Mouse (Mus musculus): ENCODE measurements at regions not wholly inside any gene's neighbourhood (a gene's known extent, or its start where the extent isn't known, plus 50 kb on each side); places are given as distances from the start of the nearest gene placed in this dataset.
A peak's percentile ranks its signal among the peaks of the same experiment; 100 is the strongest.

GRCm38 (mm10) chr9:115558131-115558530, 247.9 kb upstream of the Stt3b start:
- no peak for DNase-seq

DNA sequence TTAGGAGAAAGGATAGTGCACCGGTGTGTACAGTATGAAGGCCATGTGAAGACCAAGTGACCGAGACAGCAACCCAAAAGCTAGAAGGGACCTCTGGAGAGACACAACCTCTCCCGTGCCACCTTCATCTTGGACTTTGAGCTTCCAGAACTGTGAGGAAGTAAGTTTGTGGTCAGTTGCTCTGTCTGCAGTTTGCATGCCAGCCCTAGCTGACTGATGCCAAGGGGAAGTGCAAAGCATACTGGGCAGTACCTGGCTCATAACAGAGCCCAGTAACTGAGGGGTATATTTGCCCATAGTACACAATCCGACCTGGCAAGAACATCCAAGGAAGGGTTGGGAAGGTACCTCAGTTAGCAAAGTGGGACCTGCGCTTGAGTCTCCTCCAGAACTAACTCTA, 249.3 kb upstream of the Stt3b start:
- DNase-seq: no peak

GRCm38 (mm10) chr9:115561207-115561606, 251.0 kb upstream of the Stt3b start:
- no peak for DNase-seq

GRCm38 (mm10) chr9:115562783-115563182, 252.6 kb upstream of the Stt3b start:
- DNase-seq: peak; percentile 14

GRCm38 (mm10) chr9:115564366-115564765, 254.1 kb upstream of the Stt3b start:
- DNase-seq: no peak

DNA sequence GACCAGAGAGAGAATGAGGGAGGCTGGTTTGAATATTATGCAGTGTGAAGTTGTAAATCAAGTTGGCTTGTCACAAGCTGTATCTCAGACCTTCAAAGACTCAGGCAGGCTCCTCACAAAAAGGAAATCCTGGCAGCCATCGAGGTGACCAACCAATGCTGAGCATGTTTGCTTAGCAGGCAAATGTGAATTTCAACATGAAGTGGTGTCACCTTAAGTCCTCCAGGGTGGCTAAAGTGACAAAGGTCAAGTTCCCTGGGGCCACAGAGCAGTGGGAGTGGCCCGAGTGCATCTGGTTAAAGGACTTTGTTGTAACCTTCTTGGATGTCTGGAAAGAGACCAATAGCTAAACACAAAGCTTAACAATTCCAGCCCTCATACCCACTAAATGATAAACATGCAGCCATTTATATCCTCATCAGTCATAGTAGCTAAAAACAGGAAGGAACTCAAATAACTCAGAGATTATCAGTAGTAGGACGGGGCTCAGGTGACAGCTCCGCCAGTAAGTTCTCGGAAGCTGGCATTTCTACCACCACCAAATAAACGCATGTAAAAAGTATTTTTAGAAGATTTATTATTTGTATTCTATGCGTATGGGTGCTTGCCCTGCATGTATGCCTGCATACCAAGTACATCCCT, 258.6 kb upstream of the Stt3b start:
- DNase-seq: peak; percentile 21

DNA sequence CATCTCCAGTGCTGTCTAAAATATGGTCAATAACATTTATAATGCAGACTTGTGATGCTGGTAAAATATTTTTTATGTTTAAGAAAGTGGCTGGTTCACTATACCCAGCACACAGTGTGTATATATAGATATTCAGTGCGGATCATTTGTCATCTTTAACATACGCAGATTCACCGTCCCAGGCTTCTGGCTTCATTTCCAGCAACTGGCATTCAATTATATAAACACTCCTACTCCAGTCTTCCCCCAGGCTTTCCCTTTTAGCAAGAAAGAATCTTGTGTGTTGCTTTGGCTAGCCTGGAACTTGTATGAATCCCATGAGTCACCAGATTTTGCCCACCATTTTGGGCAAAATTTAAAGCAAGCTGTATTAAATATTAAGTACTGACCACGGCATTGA, 260.8 kb upstream of the Stt3b start:
- DNase-seq: no peak

DNA sequence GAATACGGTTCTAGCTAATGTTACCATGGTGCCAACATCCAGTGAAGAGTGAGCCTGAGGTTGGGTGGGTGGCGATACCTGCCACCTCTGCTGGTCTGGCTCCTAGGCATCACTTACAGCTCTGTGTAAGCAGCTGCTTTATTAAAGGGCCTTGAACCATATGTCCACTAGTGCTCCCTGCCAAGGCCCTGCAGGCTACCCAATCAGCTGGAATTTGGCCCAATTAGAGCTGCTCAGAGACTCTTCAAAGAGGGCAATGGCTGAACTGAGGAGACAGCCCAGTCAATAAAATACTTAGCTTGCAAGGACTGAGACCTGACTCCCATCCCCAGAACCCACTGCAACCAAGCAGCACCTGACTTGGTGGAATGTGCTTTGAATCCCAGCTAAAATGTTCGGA, 270.9 kb upstream of the Stt3b start:
- DNase-seq: no peak

DNA sequence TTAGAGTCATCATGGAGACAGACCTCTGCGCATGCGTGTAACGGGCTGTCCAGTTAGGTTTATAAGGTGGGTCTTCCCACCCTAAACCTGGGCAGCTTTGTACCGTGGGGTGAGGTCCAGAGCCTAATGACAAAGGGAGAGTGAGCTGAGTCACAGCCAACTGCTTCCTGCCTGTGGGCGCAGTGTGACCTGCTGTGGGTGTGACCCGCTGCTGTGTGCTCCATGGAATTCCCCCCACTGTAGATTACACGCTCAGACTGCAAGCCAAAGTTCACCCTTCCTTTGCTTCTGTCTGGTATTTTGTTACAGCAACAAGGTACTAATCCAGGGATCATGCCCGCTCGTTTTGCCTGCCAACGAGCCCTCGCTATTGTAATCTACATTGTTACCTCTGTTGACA, 273.3 kb upstream of the Stt3b start:
- DNase-seq: no peak

DNA sequence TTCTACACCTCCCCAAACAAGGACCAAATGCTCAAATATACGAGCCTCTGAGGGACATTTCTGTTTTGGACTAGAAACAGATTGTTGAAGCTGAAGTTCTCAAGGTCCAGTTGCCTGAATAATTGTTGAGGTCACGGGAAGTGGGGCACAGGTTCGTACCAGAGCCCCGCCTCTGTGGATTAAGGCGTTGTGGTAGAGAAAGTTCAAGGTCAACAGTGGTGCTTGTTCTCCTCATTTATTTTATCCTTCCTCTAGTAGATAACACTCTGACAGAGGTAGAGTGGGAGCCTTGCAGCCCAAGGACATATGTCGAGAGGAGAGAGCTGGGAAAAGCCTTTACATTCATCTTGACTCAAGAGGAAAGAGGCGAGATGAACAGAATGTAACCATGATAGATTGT, 274.7 kb upstream of the Stt3b start:
- no peak for DNase-seq

GRCm38 (mm10) chr9:115592466-115592865, 282.2 kb upstream of the Stt3b start:
- no peak for DNase-seq

- DNase-seq: no peak
Observed at GRCm38 (mm10) chr9:115600228-115600627, 290.0 kb upstream of the Stt3b start.

- no peak for DNase-seq
Observed at GRCm38 (mm10) chr9:115600826-115601225, 290.6 kb upstream of the Stt3b start.

- DNase-seq: no peak
Observed at GRCm38 (mm10) chr9:115602772-115603171, 292.6 kb upstream of the Stt3b start.

DNA sequence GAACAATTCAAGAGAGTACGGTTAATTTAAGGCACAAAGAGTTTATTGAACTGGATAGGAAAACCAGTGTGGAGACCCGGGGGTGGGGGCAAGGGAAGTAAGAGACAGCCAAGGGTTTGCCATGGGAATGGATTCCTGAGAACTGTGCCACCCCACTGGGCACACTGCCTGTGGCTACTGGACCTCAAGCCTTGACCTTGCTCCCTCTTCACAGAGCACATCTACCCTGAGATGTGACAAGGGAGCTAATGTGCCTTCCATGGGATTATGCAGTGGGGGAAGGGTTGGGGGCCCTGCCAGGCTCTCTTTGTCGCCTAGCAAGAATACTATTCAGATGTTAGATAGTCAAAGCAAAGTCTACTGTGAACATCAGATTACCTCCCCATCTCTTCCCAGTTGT, 294.2 kb upstream of the Stt3b start:
- DNase-seq: no peak

DNA sequence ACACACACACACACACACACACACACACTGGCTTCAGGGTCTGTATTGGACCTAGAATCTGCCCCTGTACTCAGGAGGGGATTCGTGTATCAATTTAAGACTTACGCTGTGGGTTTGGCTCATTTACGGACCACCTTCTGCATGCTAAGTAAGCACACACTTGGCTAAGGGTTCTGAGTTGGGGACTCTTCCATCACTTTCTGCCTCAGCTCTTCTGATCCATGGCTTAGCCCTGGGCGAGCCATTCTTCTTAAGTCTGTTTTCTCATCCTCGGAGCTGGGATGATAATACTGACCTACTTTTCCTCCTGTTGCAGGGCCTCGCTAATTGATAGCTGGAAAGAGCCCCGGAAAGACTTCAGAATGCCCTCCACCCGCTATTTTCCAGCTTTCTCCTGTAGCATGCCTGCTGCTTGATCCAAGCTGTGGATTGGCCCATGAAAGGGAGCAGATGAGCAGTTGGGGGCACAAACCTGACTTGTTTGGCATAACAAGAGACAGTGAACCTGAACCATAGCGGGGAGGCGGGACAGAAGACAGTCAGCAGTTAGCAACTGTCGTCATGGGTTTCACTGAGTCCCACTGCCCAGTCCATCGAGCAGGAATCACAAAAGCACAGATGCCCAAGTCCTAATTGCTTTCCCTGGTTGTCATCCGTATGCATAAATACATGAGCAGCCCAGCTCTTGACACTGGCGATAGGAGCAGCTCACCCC, 294.9 kb upstream of the Stt3b start:
- no peak for DNase-seq

- no peak for DNase-seq
Observed at GRCm38 (mm10) chr9:115607961-115608360, 297.7 kb upstream of the Stt3b start.

DNA sequence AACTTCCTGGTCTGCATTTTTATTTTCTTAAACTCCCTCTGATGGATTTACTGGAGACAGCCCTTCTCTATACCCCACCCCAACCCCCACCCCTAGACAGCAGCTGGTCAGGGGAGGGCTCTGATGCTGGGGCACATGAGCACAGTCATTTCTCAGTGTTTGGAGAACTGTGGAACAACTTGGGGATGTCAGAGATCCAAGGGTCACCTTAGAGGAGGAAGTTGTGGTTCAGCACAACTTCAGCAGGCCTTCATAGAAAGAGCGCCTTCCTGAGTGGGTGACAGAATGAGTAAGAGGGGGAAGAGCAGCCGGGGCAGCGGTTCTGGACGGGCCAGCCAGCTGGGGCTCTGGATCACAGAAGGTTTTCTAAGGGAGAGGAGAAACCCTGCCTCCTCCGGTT, 298.2 kb upstream of the Stt3b start:
- DNase-seq: no peak

DNA sequence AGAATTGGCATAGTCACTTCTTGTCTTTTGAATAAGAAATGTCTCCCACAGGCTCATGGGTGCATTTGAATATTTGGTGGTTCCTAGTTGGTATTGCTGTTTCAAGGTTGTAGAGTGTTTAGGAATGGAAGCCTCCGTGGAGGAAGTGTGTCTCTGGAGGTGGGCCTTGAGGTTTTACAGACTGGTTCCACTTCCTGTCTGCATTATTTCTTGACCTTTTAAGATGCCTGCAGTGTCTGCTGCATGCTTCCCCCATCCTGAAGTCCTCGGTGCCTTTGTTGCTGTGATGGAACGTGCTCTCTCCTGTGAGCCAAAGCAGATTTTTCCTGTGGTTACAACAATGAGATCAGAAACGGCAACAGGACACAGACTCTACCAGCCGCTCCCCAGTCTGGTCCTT, 299.4 kb upstream of the Gadl1 start:
- no peak for DNase-seq

GRCm38 (mm10) chr9:115611713-115612112, 297.5 kb upstream of the Gadl1 start:
- DNase-seq: no peak

DNA sequence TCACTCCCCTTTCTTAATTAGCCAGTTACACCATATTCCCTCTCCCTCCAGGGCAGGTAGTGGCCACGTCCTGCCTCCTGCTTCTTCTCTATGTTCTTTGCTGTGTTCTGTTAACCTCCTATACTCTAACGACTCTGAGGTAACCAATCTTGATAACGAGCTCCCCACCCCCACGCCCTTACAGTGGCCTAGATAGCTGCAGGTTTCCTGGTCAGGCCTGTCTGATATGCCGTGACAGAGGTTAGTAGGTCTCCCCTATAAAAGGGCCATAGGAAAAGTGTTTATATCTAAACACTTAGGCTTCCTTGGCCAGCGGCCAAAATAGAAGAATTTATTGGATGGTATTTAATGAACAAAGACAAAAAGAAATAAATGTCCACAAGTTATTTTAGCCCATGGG, 296.3 kb upstream of the Gadl1 start:
- no peak for DNase-seq

DNA sequence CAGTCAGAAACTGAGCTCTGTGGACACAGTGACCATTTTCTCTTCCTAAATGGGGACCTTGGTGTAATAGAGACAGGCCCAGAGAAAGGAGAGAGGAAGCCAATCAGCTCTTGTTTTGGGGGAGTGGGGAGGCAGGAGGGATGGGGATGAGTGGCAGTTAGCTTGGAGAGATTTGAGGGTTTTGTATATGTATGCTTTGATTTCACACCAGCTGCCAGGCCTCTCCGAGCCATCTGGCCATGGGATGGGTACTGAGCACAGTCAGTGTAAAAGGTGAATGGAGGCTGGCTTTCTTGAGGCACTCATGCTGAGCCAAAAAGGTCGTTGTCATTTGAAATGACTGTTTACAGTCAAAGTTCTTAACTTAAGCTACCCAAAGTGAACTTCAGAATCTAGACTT, 295.2 kb upstream of the Gadl1 start:
- DNase-seq: no peak

DNA sequence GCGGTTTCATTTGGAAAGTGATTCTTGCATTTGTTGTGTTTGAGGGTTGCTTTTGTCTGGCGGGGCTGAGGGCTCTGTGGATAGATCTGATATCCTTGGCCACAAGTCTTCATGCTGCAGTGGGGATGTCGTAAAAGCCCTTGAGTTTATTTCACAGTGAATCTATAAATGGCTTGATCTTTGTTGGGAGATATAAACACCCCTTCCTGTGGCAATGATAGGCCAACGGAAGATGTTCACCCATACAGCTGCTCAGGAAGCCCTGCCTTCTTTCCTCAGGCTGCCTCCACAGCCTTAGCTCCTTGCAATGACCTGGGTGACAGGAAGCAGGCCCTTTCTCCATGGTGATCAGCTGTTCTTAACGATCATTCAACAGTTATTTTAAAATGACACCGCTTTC, 291.3 kb upstream of the Gadl1 start:
- DNase-seq: peak; percentile 45

- DNase-seq: peak; percentile 57
Observed at GRCm38 (mm10) chr9:115623948-115624347, 285.3 kb upstream of the Gadl1 start.
